Mouse (Mus musculus) layer of hippocampus, postnatal 25 days (tissue): ENCODE data around the gene Kcne1. TPM values are rescaled to one million over a fixed set of nuclear protein-coding genes. Genes with fewer than 3 reads are reported as not detected.

Source experiments
- DNase-seq, 2 experiments: peaks; one replicate each; pipeline ENCODE4 v3.0.0; 2022; ENCODE audit warnings: mixed read lengths in 2 of 2, low spot score in 1 of 2; ENCODE audit errors: extremely low spot score in 1 of 2
- total RNA-seq, 2 experiments: library from RNA; stranded (reverse); gene quantifications; 2 replicates each; pipeline ENCODE4 v1.2.3; 2021

The Kcne1 gene
- total RNA-seq: not detected

- DNase-seq: no peak
Measured at GRCm38 (mm10) chr16:92359229-92359628, at the start of gene Kcne1. Gene Kcne1, minus strand, starts transcription at chr16:92359468.

GRCm38 (mm10) chr16:92407883-92408282, 48.6 kb upstream of the Kcne1 start:
- DNase-seq: no peak

GRCm38 (mm10) chr16:92404141-92404540, 44.9 kb upstream of the Kcne1 start:
- DNase-seq: no peak

- DNase-seq: no peak
Measured at GRCm38 (mm10) chr16:92403069-92403468, 43.8 kb upstream of the Kcne1 start.

GRCm38 (mm10) chr16:92402216-92402615, 42.9 kb upstream of the Kcne1 start:
- no peak for DNase-seq

- DNase-seq: no peak
Measured at GRCm38 (mm10) chr16:92401206-92401605, 41.9 kb upstream of the Kcne1 start.

GRCm38 (mm10) chr16:92399490-92400458, 40.5 kb upstream of the Kcne1 start:
- peak; percentile 33 to 51 for DNase-seq

GRCm38 (mm10) chr16:92398574-92399118, 39.4 kb upstream of the Kcne1 start:
- DNase-seq: no peak

GRCm38 (mm10) chr16:92397745-92398573, 38.7 kb upstream of the Kcne1 start:
- DNase-seq: no peak

GRCm38 (mm10) chr16:92393732-92394131, 34.5 kb upstream of the Kcne1 start:
- DNase-seq: no peak

GRCm38 (mm10) chr16:92387692-92388091, 28.4 kb upstream of the Kcne1 start:
- DNase-seq: no peak

- DNase-seq: peak in 1 of 2 experiments; percentile 84
Measured at GRCm38 (mm10) chr16:92385062-92385461, 25.8 kb upstream of the Kcne1 start.

- no peak for DNase-seq
Measured at GRCm38 (mm10) chr16:92383412-92383811, 24.1 kb upstream of the Kcne1 start.

GRCm38 (mm10) chr16:92382508-92382907, 23.2 kb upstream of the Kcne1 start:
- DNase-seq: peak in 1 of 2 experiments; percentile 48

GRCm38 (mm10) chr16:92381092-92381491, 21.8 kb upstream of the Kcne1 start:
- no peak for DNase-seq

GRCm38 (mm10) chr16:92376976-92377375, 17.7 kb upstream of the Kcne1 start:
- peak in 1 of 2 experiments; percentile 17 for DNase-seq

- DNase-seq: no peak
Measured at GRCm38 (mm10) chr16:92371623-92372022, 12.4 kb upstream of the Kcne1 start.

GRCm38 (mm10) chr16:92369260-92369659, 10.0 kb upstream of the Kcne1 start:
- no peak for DNase-seq

GRCm38 (mm10) chr16:92365477-92365876, 6.2 kb upstream of the Kcne1 start:
- DNase-seq: no peak

GRCm38 (mm10) chr16:92360711-92361110, 1.4 kb upstream of the Kcne1 start:
- DNase-seq: no peak

GRCm38 (mm10) chr16:92358734-92359133, 534 bp downstream of the Kcne1 start:
- DNase-seq: no peak
